Mouse (Mus musculus): ENCODE data around the gene Map3k5.

- TF ChIP-seq POLR2A (IDR thresholded peaks at IDR 0.05; ENCODE audit: insufficient read length, low read depth) (no peak), POLR2AphosphoS2 (IDR thresholded peaks at IDR 0.05; ENCODE audit: insufficient read length, low read depth) (no peak), USF1 (IDR thresholded peaks at IDR 0.05; ENCODE audit: low read depth) (no peak), MYOG (IDR thresholded peaks at IDR 0.05; ENCODE audit: control insufficient read depth in 1 of 3, insufficient read depth in 1 of 3, insufficient read length in 2 of 3, low read depth in 2 of 3) (no peak), MAX (IDR thresholded peaks at IDR 0.05; ENCODE audit: low read depth) (no peak), E2F4 (IDR thresholded peaks at IDR 0.05; ENCODE audit: insufficient read depth) (no peak), TCF12 (IDR thresholded peaks at IDR 0.05; ENCODE audit: insufficient read depth, poor library complexity, severe bottlenecking) (no peak), CEBPB (IDR thresholded peaks at IDR 0.05; ENCODE audit: insufficient read depth, poor library complexity, severe bottlenecking) (no peak), SRF (IDR thresholded peaks at IDR 0.05; ENCODE audit: control insufficient read depth, insufficient read length, low read depth) (no peak)
Measured at GRCm38 (mm10) chr10:20090171-20090570, 155.9 kb downstream of the Map3k5 start.
